Mouse (Mus musculus) heart, embryonic 14.5 days (tissue): Measurements from ENCODE around the gene U90926. TPM values are rescaled to one million over a fixed set of nuclear protein-coding genes. Genes with fewer than 3 reads are reported as not detected.

Source experiments
- ATAC-seq: fragments of 200-750 bp; cut with Nextera tagmentation; 2 replicates; pipeline ENCODE4 v1.8.0; 2017; ENCODE audit warnings: low read depth, moderate TSS enrichment; ENCODE audit not compliant: insufficient number of reproducible peaks, insufficient read depth, low FRiP score
- H3K27ac ChIP-seq, 2 experiments: fragments of 200-500 bp in 1 of 2; fragments of 300-500 bp in 1 of 2; sonication (generic) in 1 of 2; replicated peaks in 1 of 2; 2 replicates each; pipeline ENCODE4 v1.5.1; 2012 to 2014; ENCODE audit warnings: low read depth in 2 of 2, low read length in 2 of 2, control low read depth in 1 of 2, mild to moderate bottlenecking in 1 of 2, mixed read lengths in 1 of 2; ENCODE audit not compliant: control insufficient read depth in 1 of 2, insufficient read depth in 1 of 2
- H3K27me3 ChIP-seq: fragments of 300-500 bp; sonication (generic); 2 replicates; pipeline ENCODE4 v1.6.1; 2014; ENCODE audit warnings: mild to moderate bottlenecking, low read length, control low read depth; ENCODE audit not compliant: control insufficient read depth, insufficient read depth
- H3K36me3 ChIP-seq: fragments of 300-500 bp; sonication (generic); 2 replicates; pipeline ENCODE4 v1.6.1; 2014; ENCODE audit warnings: mild to moderate bottlenecking, control low read depth, low read length, mixed read lengths; ENCODE audit not compliant: control insufficient read depth, insufficient read depth
- H3K4me1 ChIP-seq, 2 experiments: fragments of 200-500 bp in 1 of 2; fragments of 300-500 bp in 1 of 2; sonication (generic) in 1 of 2; 2 replicates each; pipeline ENCODE4 v1.6.1; 2012 to 2014; ENCODE audit warnings: low read length in 2 of 2, control low read depth in 1 of 2, mixed read lengths in 1 of 2; ENCODE audit not compliant: control insufficient read depth in 2 of 2, insufficient read depth in 2 of 2
- H3K4me2 ChIP-seq: fragments of 300-500 bp; sonication (generic); 2 replicates; pipeline ENCODE4 v1.6.1; 2014; ENCODE audit warnings: mild to moderate bottlenecking, low read length
- H3K4me3 ChIP-seq, 2 experiments: fragments of 200-500 bp in 1 of 2; fragments of 300-500 bp in 1 of 2; sonication (generic) in 1 of 2; 2 replicates each; pipeline ENCODE4 v1.5.1; 2012 to 2014; ENCODE audit warnings: low read length in 2 of 2, mild to moderate bottlenecking in 2 of 2, control low read depth in 1 of 2, low read depth in 1 of 2, moderate library complexity in 1 of 2; ENCODE audit not compliant: control insufficient read depth in 1 of 2, insufficient read depth in 1 of 2
- H3K9ac ChIP-seq: fragments of 300-500 bp; sonication (generic); 2 replicates; pipeline ENCODE4 v1.6.1; 2014; ENCODE audit warnings: mild to moderate bottlenecking, low read length
- H3K9me3 ChIP-seq: fragments of 300-500 bp; sonication (generic); 2 replicates; pipeline ENCODE4 v1.6.1; 2016; ENCODE audit warnings: low read length, control low read depth; ENCODE audit not compliant: control insufficient read depth
- WGBS: fragments of 180-500 bp; shearing (Covaris S2); extraction: QIAGEN DNeasy Blood & Tissue Kit; methylation state at CpG from one replicate; pipeline ENCODE4 v1.1.7; 2014; 5-methylcytosine and 5-hydroxymethylcytosine counted together
- polyA plus RNA-seq: library from polyadenylated mRNA; unstranded; fragments of >200 nt; fragmentation: Nextera tagmentation; extraction: Ambion mirVana; gene quantifications from 2 replicates; pipeline ENCODE4 v1.2.1, GENCODE M21; 2014

U90926 gene
- polyA plus RNA-seq, 1 experiment from 2014 or later: not detected

- Histone ChIP-seq H3K9ac (no peak overlapping the region), H3K27me3 (no peaks in the 10 kb centered on the region), H3K9me3 (no peaks in the 10 kb centered on the region), H3K36me3 (no peaks in the 10 kb centered on the region), H3K27ac (no peak overlapping the region), H3K4me1 (peaks cover 0 to 2% of the 10 kb centered on the region in 2 experiments; a peak in 1 of 4 replicates), H3K4me3 (no peak overlapping the region), H3K4me2 (no peak overlapping the region)
- 83% methylated on average over 10 of the region's 10 CpGs for WGBS
- no peak for ATAC-seq
Measured at GRCm38 (mm10) chr5:92231836-92232235, 16.6 kb upstream of the U90926 start.

GRCm38 (mm10) chr5:92230306-92230705, 15.1 kb upstream of the U90926 start:
- Histone ChIP-seq H3K9ac (no peak overlapping the region), H3K27ac (no peak overlapping the region), H3K27me3 (no peaks in the 10 kb centered on the region), H3K4me1 (peaks cover 0 to 2% of the 10 kb centered on the region in 2 experiments; a peak in 1 of 4 replicates), H3K4me3 (no peak overlapping the region), H3K36me3 (no peaks in the 10 kb centered on the region), H3K9me3 (no peaks in the 10 kb centered on the region), H3K4me2 (no peak overlapping the region)
- ATAC-seq: no peak
- WGBS: 76% methylated on average over 11 of the region's 11 CpGs

GRCm38 (mm10) chr5:92229514-92229913, 14.3 kb upstream of the U90926 start:
- H3K4me3 ChIP-seq: no peak overlapping the region
- no peak overlapping the region for H3K9ac ChIP-seq
- no peak for ATAC-seq
- no peaks in the 10 kb centered on the region for H3K36me3 ChIP-seq
- no peaks in the 10 kb centered on the region for H3K9me3 ChIP-seq
- no peaks in the 10 kb centered on the region; a peak in 1 of 4 replicates for H3K4me1 ChIP-seq
- H3K27ac ChIP-seq: no peak overlapping the region
- 91% methylated on average over 3 of the region's 3 CpGs for WGBS
- H3K27me3 ChIP-seq: no peaks in the 10 kb centered on the region
- H3K4me2 ChIP-seq: no peak overlapping the region

GRCm38 (mm10) chr5:92228776-92229175, 13.6 kb upstream of the U90926 start:
- H3K9me3 ChIP-seq: no peaks in the 10 kb centered on the region
- no peaks in the 10 kb centered on the region; a peak in 1 of 4 replicates for H3K4me1 ChIP-seq
- H3K27ac ChIP-seq: no peak overlapping the region
- H3K27me3 ChIP-seq: no peaks in the 10 kb centered on the region
- H3K4me3 ChIP-seq: no peak overlapping the region
- no peak overlapping the region for H3K9ac ChIP-seq
- no peak overlapping the region for H3K4me2 ChIP-seq
- 21% methylated on average over 10 of the region's 10 CpGs for WGBS
- no peaks in the 10 kb centered on the region for H3K36me3 ChIP-seq
- ATAC-seq: no peak

GRCm38 (mm10) chr5:92227782-92228181, 12.6 kb upstream of the U90926 start:
- Histone ChIP-seq H3K4me3 (no peak overlapping the region), H3K4me2 (no peak overlapping the region), H3K27ac (no peak overlapping the region), H3K4me1 (no peaks in the 10 kb centered on the region; a peak in 1 of 4 replicates), H3K27me3 (no peaks in the 10 kb centered on the region), H3K9me3 (no peaks in the 10 kb centered on the region), H3K36me3 (no peaks in the 10 kb centered on the region), H3K9ac (no peak overlapping the region)
- 76% methylated on average over 7 of the region's 7 CpGs for WGBS
- no peak for ATAC-seq

- ATAC-seq: no peak
- H3K4me1 ChIP-seq: peaks cover 2 to 7% of the 10 kb centered on the region in 2 experiments; a peak in 3 of 4 replicates
- no peaks in the 10 kb centered on the region for H3K9me3 ChIP-seq
- H3K4me2 ChIP-seq: no peak overlapping the region
- H3K4me3 ChIP-seq: no peak overlapping the region
- no peak overlapping the region for H3K9ac ChIP-seq
- H3K36me3 ChIP-seq: no peaks in the 10 kb centered on the region
- 79% methylated on average over 8 of the region's 8 CpGs for WGBS
- H3K27ac ChIP-seq: no peak overlapping the region
- H3K27me3 ChIP-seq: no peaks in the 10 kb centered on the region
Measured at GRCm38 (mm10) chr5:92220287-92220902, 5.2 kb upstream of the U90926 start.

- Histone ChIP-seq H3K4me2 (no peak overlapping the region), H3K4me3 (no peak overlapping the region), H3K27me3 (no peaks in the 10 kb centered on the region), H3K9me3 (no peaks in the 10 kb centered on the region), H3K4me1 (peaks cover 2 to 7% of the 10 kb centered on the region in 2 experiments; a peak in 3 of 4 replicates), H3K9ac (no peak overlapping the region), H3K27ac (no peak overlapping the region), H3K36me3 (no peaks in the 10 kb centered on the region)
- no peak for ATAC-seq
- WGBS: 38% methylated on average over 6 of the region's 6 CpGs
Measured at GRCm38 (mm10) chr5:92219826-92220225, 4.6 kb upstream of the U90926 start.
